23 mouse cellular contexts compared by ENCODE assay signal in genomic region chr2:165475412-165475811, GRCm38 (mm10). TPM values are rescaled to one million over a fixed set of nuclear protein-coding genes. Genes with fewer than 3 reads are reported as not detected.
DNase-seq lines count a peak whose midpoint lies in the region; ATAC-seq lines count a peak whose summit lies in the region.
"Had no signal": no experiment of that assay in that cellular context is flagged by ENCODE, and none has a peak within 500 bp of the region (broad histone marks: within the 10 kb centered on the region; RNA-seq: fewer than 3 reads in every experiment).

No protein-coding gene starts in this region.

- H3K27ac ChIP-seq in kidney, embryonic 15.5 days: no peak overlapping the region
- H3K27ac ChIP-seq in midbrain, embryonic 10.5 days (replicated peaks): peak overlapping the region; percentile 52; the same call in 1 of the 2 replicates
- H3K27ac ChIP-seq in midbrain, embryonic 16.5 days (ENCODE audit: low read length): no peak overlapping the region
- H3K27ac ChIP-seq: embryonic facial prominence, embryonic 13.5 days; embryonic facial prominence, embryonic 15.5 days; forebrain, embryonic 12.5 days had no signal

- peaks cover 13% of the 10 kb centered on the region for H3K4me1 ChIP-seq in kidney, embryonic 15.5 days
- H3K4me1 ChIP-seq in midbrain, embryonic 10.5 days: peaks cover 32% of the 10 kb centered on the region
- H3K4me1 ChIP-seq in midbrain, embryonic 16.5 days (ENCODE audit: control insufficient read depth, insufficient read depth, low read length): no peaks in the 10 kb centered on the region

- H3K36me3 ChIP-seq in kidney, embryonic 15.5 days: no peaks in the 10 kb centered on the region
- H3K36me3 ChIP-seq in midbrain, embryonic 10.5 days: no peaks in the 10 kb centered on the region
- H3K36me3 ChIP-seq in midbrain, embryonic 16.5 days (ENCODE audit: control insufficient read depth, insufficient read depth, low read length): no peaks in the 10 kb centered on the region
- H3K36me3 ChIP-seq: embryonic facial prominence, embryonic 13.5 days; embryonic facial prominence, embryonic 15.5 days; forebrain, embryonic 12.5 days had no signal

- ATAC-seq in kidney, embryonic 15.5 days (replicated peaks; ENCODE audit: low FRiP score): no peak
- ATAC-seq in midbrain, embryonic 16.5 days: no peak
- ATAC-seq: forebrain, embryonic 14.5 days; forebrain, embryonic 16.5 days had no signal

- H3K4me2 ChIP-seq in kidney, embryonic 15.5 days: no peak overlapping the region
- no peak overlapping the region for H3K4me2 ChIP-seq in midbrain, embryonic 16.5 days (ENCODE audit: low read length)
- H3K4me2 ChIP-seq: embryonic facial prominence, embryonic 13.5 days; embryonic facial prominence, embryonic 15.5 days; forebrain, embryonic 12.5 days had no signal

- WGBS in kidney, embryonic 15.5 days: 68% methylated on average over 7 of the region's 7 CpGs
- WGBS in midbrain, embryonic 10.5 days: 69% methylated on average over 7 of the region's 7 CpGs
- 68% methylated on average over 7 of the region's 7 CpGs for WGBS in midbrain, embryonic 16.5 days

- H3K27me3 ChIP-seq in kidney, embryonic 15.5 days: peaks cover 34% of the 10 kb centered on the region
- peaks cover 45% of the 10 kb centered on the region for H3K27me3 ChIP-seq in midbrain, embryonic 10.5 days (ENCODE audit: low read depth, poor library complexity, severe bottlenecking)
- H3K27me3 ChIP-seq in midbrain, embryonic 16.5 days (ENCODE audit: control insufficient read depth, insufficient read depth, low read depth, low read length): peaks cover 16% of the 10 kb centered on the region; the same call in 1 of the 2 replicates

- no peak overlapping the region for H3K4me3 ChIP-seq in kidney, embryonic 15.5 days (replicated peaks)
- no peak overlapping the region for H3K4me3 ChIP-seq in midbrain, embryonic 10.5 days
- no peak overlapping the region for H3K4me3 ChIP-seq in midbrain, embryonic 16.5 days (ENCODE audit: low read depth, low read length)
- H3K4me3 ChIP-seq: embryonic facial prominence, embryonic 13.5 days; embryonic facial prominence, embryonic 15.5 days; erythroblast, embryonic 14.5 days; forebrain, embryonic 12.5 days had no signal

- DNase-seq in kidney, adult 18-20 months: peak; percentile 18
- peak; percentile 65 for DNase-seq in kidney, adult 9 months
- no peak for DNase-seq in kidney, adult 11 months
- no peak for DNase-seq in midbrain, embryonic 10.5 days (ENCODE audit: low spot score)
- DNase-seq: adrenal gland, adult 2 months; adrenal gland, postnatal 10 days; adrenal gland, postnatal 25 days; cerebellum, adult 11 months; cerebellum, adult 18-20 months; cerebellum, adult 8-10 months; cerebellum, adult 9-11 months; cerebellum, postnatal 14 days; cerebellum, postnatal 36 days; embryo, embryonic 11 days had no signal

- no peaks in the 10 kb centered on the region for H3K9me3 ChIP-seq in kidney, embryonic 15.5 days (replicated peaks)
- H3K9me3 ChIP-seq in midbrain, embryonic 10.5 days (replicated peaks): no peaks in the 10 kb centered on the region
- no peaks in the 10 kb centered on the region for H3K9me3 ChIP-seq in midbrain, embryonic 16.5 days (replicated peaks; ENCODE audit: control insufficient read depth, low read length, poor library complexity, severe bottlenecking)
- H3K9me3 ChIP-seq: embryonic facial prominence, embryonic 13.5 days; embryonic facial prominence, embryonic 15.5 days; forebrain, embryonic 12.5 days had no signal

- H3K9ac ChIP-seq in kidney, embryonic 15.5 days: no peak overlapping the region
- no peak overlapping the region for H3K9ac ChIP-seq in midbrain, embryonic 16.5 days (ENCODE audit: low read depth, low read length)
- H3K9ac ChIP-seq: embryonic facial prominence, embryonic 13.5 days; embryonic facial prominence, embryonic 15.5 days; forebrain, embryonic 12.5 days had no signal

RNA-seq across cellular contexts. Expression of gene Slc13a3, which starts 2.4 kb away (rescaled TPM):
- 2.6 and 3.4 TPM in 2 replicates for polyA plus RNA-seq in kidney, embryonic 15.5 days (2015; fragmentation: Nextera tagmentation; extraction: Ambion mirVana)
- 0.48 and 1.3 TPM in 2 replicates for polyA plus RNA-seq in midbrain, embryonic 10.5 days (2016; fragmentation: Nextera tagmentation; extraction: Ambion mirVana)
- polyA plus RNA-seq in midbrain, embryonic 16.5 days (2015; fragmentation: Nextera tagmentation; extraction: Ambion mirVana): 8.4 and 10.6 TPM in 2 replicates
- polyA plus RNA-seq: C2C12 had no signal

RNA-seq across cellular contexts. Expression of gene Trp53rka, which starts 17.7 kb away (rescaled TPM):
- polyA plus RNA-seq in kidney, embryonic 15.5 days (2015; fragmentation: Nextera tagmentation; extraction: Ambion mirVana): 36.3 and 37.2 TPM in 2 replicates
- 53.2 and 56.9 TPM in 2 replicates for polyA plus RNA-seq in midbrain, embryonic 10.5 days (2016; fragmentation: Nextera tagmentation; extraction: Ambion mirVana)
- polyA plus RNA-seq in midbrain, embryonic 16.5 days (2015; fragmentation: Nextera tagmentation; extraction: Ambion mirVana): 39.4 and 41.7 TPM in 2 replicates

RNA-seq across cellular contexts. Expression of gene Slc2a10, which starts 28.2 kb away (rescaled TPM):
- polyA plus RNA-seq in kidney, embryonic 15.5 days (2015; fragmentation: Nextera tagmentation; extraction: Ambion mirVana): 6.9 and 7.2 TPM in 2 replicates
- polyA plus RNA-seq in midbrain, embryonic 10.5 days (2016; fragmentation: Nextera tagmentation; extraction: Ambion mirVana): 4.0 and 4.4 TPM in 2 replicates
- polyA plus RNA-seq in midbrain, embryonic 16.5 days (2015; fragmentation: Nextera tagmentation; extraction: Ambion mirVana): 1.7 and 1.9 TPM in 2 replicates
- polyA plus RNA-seq: erythroblast, embryonic 14.5 days had no signal

Comparison
In these comparisons a context has a peak if more than half of its experiments do, and no peak if none do; other contexts are left out.
1. DNase-seq: peak in kidney, adult 18-20 months (single experiment) and kidney, adult 9 months (single experiment); none in kidney, adult 11 months (single experiment) and midbrain, embryonic 10.5 days (single experiment).